Mouse (Mus musculus) spleen, postnatal 4 days (tissue): ENCODE measurements around the gene Ino80b.

Experiments used
- DNase-seq, 2 experiments: peaks; one replicate each; pipeline ENCODE4 v3.0.0; 2022; ENCODE audit warnings: low spot score in 2 of 2

Gene Ino80b

GRCm38 (mm10) chr6:83140044-83140443 lies 14.8 kb upstream of the Ino80b start:
- no peak for DNase-seq

- DNase-seq: no peak
These were observed 12.8 kb upstream of the Ino80b start for GRCm38 (mm10) chr6:83138056-83138455.

DNA sequence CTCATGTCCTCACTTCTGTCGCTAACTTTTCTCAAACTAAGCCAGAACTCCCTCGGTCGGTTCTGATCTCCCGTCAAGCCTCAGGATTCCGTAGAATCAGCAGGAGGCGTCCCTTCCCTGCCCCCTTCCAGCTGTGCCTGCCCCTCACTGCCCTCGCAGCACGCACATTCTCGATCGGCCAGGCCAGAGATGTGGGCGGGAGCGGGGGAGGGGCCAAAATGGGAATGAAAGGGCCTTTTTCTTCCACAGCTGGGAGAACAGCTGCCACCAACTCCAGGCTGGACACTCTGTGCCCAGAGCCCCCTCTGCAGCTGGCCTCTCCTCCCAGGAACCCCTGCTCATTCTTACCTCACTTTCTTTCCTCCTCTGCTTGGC lies 12.3 kb upstream of the Ino80b start:
- peak in 1 of 2 experiments; percentile 72 for DNase-seq

- DNase-seq: peak in 1 of 2 experiments; percentile 71
These were observed 11.8 kb upstream of the Ino80b start for GRCm38 (mm10) chr6:83136881-83137575.

- no peak for DNase-seq
These were observed 11.2 kb upstream of the Ino80b start for GRCm38 (mm10) chr6:83136291-83136880.

- DNase-seq: peak in 1 of 2 experiments; percentile 68
These were observed 10.4 kb upstream of the Ino80b start for GRCm38 (mm10) chr6:83135571-83136161.

- DNase-seq: no peak
These were observed 9.8 kb upstream of the Ino80b start, which contains the start of gene Rtkn for GRCm38 (mm10) chr6:83134951-83135513. Gene Rtkn (plus strand): TSS chr6:83135463.

- no peak for DNase-seq
These were observed 9.0 kb upstream of the Ino80b start for GRCm38 (mm10) chr6:83134226-83134625.

GRCm38 (mm10) chr6:83132176-83132919 lies 7.1 kb upstream of the Ino80b start:
- no peak for DNase-seq

DNA sequence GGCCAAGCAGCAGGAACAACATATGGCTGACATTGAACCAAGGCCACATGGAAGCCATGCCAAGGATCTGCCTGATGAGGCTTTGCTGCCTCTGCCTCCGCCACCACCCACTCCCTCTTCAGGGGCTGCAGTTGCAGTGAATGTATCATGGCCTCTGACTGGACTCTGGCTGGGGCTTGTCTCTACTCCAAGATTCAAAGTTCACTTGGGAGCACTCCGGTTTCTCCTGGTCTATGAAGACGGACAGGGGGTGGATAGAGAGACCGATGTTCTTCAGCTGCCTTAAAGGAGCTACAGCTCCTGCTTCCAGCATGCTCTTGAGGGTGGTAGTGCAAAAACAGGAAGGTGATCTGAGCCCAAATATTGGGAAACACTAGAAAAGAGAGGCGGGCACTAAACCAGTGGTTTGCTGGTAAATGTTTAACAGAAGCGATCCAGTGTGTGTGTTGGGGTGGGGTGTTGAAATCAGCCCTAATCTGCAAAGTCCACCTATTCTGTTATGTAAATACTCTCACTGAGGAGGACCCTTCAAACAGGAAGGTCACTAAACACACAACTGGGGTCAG lies 6.3 kb upstream of the Ino80b start:
- no peak for DNase-seq

DNA sequence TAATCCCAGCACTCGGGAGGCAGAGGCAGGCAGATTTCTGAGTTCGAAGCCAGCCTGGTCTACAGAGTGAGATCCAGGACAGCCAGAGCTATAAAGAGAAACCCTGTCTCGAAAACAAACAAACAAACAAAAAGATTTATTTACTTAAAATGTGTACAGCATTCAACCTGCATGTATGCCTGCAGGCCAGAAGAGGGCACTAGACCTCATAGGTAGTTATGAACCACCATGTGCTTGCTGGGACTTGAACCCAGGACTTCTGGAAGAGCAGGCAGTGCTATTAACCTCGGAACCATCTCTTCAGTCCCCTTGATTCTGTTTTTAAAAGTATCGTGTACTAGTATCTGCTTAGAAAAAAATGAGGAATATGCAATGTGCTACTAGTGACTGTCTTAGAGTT lies 2.2 kb upstream of the Ino80b start:
- no peak for DNase-seq

DNA sequence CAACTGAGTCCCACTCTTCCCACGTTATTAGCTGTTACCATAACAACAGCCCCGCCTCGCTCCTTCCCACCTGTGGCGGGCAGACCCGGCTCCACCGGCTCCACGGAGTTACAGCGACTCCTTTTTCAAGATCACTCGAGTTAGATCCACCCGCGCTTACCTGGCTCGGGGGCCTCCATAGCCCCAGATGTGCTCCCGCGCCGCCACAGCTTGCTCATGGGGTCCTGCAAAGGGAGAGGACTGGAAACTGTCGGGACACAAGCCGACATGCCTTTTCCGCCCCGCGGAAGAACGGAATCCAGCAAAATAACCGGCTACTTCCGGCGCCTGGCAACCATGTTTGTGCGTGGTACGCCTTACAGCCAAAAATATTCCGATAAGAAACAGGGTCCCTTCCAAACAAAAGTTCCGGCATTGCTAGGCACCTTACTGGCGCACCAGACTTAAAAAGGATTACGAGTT lies 349 bp downstream of the Ino80b start:
- DNase-seq: peak; percentile 89 to 92

DNA sequence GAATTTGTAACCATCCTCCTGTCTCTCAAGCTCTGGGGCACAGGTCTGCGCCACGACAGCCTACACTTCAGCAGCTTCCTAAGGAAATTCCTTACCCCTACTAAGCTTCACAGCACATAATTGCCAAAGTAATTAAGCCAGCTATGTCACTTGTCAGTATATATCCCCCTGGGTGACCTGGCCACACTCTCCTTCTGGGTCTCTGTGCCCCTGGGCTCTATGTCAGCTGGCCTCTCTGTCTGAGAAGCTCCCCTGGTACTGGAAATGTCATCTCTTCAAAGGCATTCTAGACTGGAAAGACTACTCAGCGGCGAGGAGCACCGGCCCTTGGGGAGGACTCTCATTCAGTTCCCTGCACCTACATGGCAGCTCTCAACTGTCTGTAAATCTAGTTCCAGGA lies 2.3 kb downstream of the Ino80b start:
- no peak for DNase-seq

GRCm38 (mm10) chr6:83121863-83122710 lies 3.1 kb downstream of the Ino80b start:
- peak in 1 of 2 experiments; percentile 86 for DNase-seq

GRCm38 (mm10) chr6:83120930-83121862 lies 4.0 kb downstream of the Ino80b start, which contains the start of gene Wbp1:
Gene Wbp1 (minus strand): TSS chr6:83121559.
- peak; percentile 89 to 91 for DNase-seq

GRCm38 (mm10) chr6:83119734-83120051 lies 5.5 kb downstream of the Ino80b start:
- DNase-seq: peak in 1 of 2 experiments; percentile 32

- DNase-seq: no peak
These were observed 6.2 kb downstream of the Ino80b start for GRCm38 (mm10) chr6:83118825-83119733.

DNA sequence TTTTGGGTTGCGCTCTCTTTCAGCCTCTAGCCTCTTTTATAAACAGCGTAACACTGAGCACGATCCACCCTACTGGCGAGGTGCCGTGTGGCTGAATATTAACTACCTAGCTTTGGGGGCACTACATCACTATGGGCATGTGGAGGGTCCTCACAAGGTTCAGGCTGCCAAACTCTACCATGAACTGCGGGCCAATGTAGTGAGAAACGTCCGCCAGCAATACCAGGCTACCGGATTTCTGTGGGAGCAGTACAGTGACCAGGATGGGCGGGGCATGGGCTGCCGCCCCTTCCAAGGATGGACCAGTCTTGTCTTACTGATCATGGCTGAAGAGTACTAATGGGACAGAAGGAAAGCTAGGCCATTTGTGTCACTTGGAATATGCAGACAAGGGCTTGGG lies 6.9 kb downstream of the Ino80b start:
- DNase-seq: no peak

DNA sequence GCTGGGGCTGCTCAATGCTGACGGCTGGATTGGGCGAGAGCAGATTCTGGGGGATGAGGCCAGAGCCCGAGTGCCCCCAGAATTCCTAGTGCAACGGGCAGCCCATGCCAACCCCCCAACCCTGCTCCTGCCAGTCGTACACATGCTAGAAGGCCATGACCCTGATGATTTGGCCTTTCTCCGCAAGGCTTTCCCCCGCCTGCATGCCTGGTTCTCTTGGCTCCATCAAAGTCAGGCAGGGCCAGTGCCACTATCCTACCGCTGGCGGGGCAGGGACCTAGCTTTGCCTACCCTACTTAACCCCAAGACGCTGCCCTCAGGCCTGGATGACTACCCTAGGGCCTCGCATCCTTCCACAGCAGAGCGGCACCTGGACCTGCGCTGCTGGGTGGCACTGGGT lies 7.6 kb downstream of the Ino80b start:
- DNase-seq: no peak
